Mouse (Mus musculus) 416B (cell line): ENCODE measurements around the gene Fbrsl1.

Experiments used
- DNase-seq: peaks from one replicate; pipeline ENCODE4 v3.0.0; 2011; ENCODE audit warnings: low read depth

Gene Fbrsl1

DNA sequence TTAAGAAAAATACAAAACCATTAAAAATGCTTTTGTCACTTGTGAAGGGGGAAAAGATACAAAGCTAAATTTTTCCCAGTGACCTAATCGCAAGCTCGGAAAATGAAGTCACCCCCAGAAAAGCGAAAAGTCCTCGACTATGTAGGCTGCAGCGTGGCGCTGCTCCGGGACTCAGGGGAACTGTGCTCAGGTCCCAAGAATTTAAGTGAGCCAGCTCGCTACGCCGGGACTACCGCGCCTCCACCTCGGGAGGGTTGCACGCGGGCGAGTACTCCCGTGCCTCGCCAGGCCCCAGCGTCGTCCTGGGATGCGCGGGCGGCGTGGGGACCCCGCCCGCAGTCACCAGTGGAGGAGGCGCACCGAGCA lies 85.5 kb downstream of the Fbrsl1 start:
- no peak for DNase-seq

DNA sequence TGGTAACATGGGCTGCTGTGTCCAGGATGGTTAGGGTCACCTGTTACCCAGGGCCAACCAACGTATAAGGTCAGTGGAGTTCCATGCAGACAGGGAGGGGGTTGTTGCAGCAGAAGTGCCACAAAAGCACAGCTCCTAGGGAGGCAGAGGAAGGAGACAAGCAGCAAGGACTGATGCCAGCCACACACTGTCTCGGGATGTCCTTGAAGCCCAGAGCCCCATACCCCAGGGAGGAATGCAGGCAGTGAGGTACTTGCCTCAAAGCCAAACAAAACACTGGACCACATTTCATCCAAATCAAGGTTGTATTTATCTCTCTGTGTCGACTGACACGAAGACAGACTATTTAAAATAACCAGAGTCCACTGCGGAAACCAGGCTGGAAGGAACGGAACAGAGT lies 86.8 kb downstream of the Fbrsl1 start:
- DNase-seq = no peak

DNA sequence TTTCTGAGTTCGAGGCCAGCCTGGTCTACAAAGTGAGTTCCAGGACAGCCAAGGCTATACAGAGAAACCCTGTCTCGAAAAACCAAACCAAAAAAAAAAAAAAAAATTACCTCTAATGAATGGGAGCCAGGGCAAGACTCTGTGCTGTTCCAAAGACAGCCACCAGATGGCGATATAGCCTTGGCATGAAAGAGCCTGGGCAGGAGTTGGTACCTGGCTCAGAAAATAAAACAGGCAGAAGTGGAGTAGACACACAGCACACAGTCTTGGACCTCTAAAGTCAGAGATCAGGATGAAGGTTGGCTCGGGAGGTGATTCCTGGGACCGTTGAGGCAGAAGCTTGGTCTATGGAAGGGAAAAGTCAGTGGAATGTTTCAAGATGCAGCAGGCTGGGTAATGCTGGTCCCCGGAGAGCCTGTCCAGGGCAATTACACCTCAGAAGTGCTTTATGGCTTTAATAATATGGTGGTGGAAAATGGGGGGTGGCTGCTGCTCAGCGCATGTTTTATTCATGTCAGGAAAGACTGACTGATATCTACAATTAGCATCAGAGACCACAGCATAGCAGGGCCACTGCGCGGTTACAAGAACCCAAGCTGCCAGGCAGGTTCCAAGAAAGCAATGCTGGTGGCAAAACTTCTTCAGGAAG lies 90.6 kb downstream of the Fbrsl1 start:
- DNase-seq = peak; percentile 82

DNA sequence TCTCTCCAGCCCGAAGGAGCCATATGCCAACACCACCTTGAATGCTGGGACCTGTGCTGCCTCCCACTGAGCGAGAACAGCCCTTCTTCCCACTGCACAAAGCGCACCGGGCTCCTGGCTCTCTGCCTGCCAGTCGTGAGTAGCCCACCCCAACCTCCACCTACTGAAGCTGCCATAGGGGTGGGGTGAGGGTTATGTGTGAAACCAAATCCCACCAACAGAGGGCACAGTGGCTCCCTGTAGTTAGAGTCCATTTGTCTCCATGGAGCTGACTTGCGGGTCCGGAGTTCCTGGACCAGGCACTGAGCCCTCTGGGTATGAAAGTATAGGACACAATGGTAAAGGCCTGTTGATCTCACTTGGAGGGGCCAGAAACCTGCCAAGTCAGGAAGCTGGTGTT lies 93.6 kb downstream of the Fbrsl1 start:
- peak; percentile 39 for DNase-seq

DNA sequence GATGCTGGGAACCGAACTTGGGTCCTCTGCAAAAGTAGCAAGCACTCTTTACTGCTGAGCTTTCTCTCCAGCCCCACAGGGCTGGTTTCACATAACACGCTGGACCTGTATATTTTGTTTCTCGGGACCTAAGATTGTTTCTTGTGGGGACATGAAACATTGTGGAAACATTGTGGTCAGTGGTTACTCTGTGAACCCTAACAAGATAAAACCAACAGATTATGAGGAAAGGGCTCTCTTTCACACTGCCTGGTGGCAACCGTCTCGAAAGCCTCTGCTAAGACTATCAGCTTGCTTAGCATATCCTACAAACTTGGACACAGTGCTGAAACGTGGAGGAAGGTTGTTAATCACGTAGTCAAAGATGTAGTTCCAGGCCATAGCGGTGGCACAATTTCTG lies 101.3 kb downstream of the Fbrsl1 start:
- DNase-seq = peak; percentile 71

DNA sequence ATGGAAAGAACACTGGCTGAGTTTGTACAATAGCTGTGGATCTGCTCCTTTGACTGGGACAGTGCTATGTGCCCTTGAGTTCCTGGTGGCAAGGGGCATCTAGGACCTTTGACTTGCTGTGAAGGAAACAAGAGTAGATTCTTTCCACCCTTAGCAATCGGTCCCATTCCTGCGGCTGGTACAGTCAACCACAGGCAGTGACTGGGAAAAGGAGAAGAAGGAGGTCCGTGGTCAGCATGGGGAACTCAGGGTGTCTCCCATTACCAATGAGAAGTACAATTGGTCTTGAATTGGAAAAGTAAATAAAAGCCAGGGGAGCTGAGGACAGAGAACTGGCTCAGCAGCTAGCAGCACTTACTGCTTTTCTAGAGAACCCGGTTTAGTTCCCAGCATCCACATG lies 102.8 kb downstream of the Fbrsl1 start:
- DNase-seq = peak; percentile 50

DNA sequence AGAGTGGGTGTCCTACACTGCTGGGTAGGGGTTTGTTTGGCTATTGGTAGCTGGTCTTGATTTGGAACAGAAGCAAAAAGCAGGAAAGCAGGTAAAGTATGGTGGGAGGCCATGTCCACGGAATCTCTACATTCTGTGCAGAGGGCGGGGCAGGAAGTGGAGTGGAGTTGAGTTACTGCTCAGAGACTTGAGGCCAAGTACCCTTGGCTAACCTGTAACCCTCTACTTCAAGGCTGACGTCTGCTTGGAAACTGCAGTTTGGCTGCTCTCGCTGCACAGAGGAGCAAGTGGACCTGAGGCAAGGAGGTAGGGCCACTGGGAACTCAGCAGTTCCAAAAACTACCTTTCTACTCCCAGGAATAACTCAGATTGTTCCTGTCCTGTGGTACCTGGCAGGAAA lies 103.8 kb downstream of the Fbrsl1 start, which contains the start of gene Lrcol1:
Lrcol1 (plus strand) TSS at position 207 of the 400 bp plus-strand sequence.
- DNase-seq = no peak

DNA sequence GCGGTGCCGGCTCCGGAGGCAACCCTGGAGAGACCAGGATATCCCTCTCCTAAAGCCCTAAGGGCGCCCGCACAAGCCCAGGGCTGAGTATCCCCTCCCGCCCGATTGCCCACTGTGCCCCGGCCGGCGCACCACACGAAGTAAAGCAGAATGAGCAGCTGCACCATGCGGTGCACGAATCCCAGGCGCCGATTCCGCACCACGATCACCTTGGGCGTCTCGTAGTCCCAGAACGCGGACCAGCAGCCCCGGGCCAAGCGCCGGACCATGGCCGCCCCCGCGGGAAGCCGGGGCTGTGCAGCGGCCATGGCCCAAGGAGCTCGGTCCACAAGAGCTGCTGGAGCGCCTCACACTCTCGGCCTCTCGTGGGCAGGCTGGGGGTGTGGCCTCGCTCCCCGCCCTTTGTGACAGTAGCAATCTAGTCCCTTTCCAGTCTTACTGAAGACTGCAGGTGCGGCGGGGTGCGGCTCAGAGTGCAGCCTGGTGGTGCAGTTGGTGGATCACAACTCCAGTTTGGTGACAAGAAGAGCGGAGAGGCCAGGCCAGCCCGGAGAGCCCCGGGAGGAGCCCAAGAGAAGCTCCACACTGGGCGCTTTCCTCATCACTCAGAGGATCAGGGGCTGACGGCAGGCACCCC lies 105.5 kb downstream of the Fbrsl1 start, which contains the start of gene P2rx2:
P2rx2 (minus strand) TSS at position 565 of the 637 bp plus-strand sequence.
- no peak for DNase-seq

DNA sequence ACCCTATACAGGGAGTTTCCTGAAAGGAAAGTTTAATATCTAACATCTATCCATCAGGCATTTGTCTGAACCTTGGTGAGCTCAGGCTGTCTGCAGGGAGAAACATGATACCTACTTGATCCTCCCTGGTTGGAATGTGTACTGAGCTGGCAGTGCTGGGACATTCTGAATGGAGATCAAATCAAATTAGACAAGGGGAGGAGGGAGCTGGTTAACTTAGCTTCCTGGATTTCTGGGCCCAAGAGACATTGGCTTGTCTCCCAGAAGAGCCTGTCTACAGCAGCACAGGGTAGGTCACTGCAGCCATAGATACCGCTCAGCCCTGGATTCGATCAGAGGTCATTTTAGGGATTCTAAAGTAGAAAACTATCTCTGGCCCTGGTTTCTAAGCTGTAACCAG lies 109.5 kb downstream of the Fbrsl1 start:
- DNase-seq = no peak

DNA sequence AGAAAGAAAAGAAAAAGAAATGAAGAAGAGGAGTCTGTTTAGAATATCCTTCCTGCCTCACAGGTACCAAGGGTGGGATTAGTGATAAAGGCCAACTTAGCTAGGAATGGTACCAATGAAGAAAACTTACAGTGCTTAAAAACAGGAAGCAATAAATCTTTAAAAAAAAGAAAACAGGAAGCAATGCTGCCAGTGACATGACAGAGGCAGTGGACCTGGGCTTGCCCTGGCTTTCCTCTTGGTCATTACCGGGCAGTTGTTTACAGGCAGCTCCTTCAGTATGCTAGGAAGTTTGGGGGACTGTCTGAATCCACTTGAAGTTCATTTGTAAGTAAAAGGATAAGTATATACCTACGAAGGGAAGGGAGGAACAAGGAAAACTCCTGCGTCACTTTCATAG lies 117.8 kb downstream of the Fbrsl1 start:
- no peak for DNase-seq

DNA sequence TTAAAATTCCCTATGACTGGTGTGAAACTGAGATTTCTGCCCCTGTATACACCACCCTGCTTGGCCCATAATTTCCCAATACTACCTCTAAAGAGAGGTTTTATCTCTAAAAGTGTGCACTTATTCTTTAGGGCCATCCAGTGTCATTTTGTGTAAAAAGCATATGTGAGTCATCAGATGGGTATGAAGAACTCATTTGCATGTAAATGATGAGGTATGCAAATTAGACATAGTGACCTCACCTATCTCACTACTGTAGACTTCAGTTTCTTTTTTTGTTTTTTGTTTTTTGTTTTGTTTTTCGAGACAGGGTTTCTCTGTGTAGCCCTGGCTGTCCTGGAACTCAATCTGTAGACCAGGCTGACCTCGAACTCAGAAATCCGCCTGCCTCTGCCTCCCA lies 135.2 kb downstream of the Fbrsl1 start:
- DNase-seq = no peak
